Mouse (Mus musculus) testis, postnatal 14 days (tissue): ENCODE measurements around the gene D130043K22Rik.

Experiments used
- DNase-seq: peaks from one replicate; pipeline ENCODE4 v3.0.0; 2021; ENCODE audit warnings: low spot score

Gene D130043K22Rik

GRCm38 (mm10) chr13:24844983-24845955 lies at the start of gene D130043K22Rik:
TSS of gene D130043K22Rik (plus strand) at chr13:24845135.
- DNase-seq = peak; percentile 54

GRCm38 (mm10) chr13:24798686-24799085 lies 46.2 kb upstream of the D130043K22Rik start:
- no peak for DNase-seq

DNA sequence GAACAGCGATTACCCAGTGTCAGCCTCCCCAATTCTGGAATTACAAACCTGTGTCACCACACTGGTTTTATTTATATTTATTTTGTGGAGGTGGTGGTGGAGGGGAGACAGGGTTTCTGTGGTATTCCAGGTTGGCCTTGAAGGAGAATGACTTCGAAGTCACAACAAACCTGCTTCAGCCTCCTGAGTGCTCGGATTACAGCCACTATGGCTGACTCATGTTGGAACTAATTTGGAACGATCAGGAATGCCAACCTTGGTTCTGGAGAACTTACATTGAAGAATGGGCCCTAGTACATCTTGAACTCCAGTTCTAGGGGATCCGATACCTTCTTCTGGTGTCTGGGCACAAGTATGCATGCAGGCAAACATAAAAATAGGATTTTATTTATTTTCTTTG lies 45.6 kb upstream of the D130043K22Rik start:
- DNase-seq = no peak

- peak; percentile 56 for DNase-seq
Measured at GRCm38 (mm10) chr13:24799925-24800673, 44.8 kb upstream of the D130043K22Rik start.

DNA sequence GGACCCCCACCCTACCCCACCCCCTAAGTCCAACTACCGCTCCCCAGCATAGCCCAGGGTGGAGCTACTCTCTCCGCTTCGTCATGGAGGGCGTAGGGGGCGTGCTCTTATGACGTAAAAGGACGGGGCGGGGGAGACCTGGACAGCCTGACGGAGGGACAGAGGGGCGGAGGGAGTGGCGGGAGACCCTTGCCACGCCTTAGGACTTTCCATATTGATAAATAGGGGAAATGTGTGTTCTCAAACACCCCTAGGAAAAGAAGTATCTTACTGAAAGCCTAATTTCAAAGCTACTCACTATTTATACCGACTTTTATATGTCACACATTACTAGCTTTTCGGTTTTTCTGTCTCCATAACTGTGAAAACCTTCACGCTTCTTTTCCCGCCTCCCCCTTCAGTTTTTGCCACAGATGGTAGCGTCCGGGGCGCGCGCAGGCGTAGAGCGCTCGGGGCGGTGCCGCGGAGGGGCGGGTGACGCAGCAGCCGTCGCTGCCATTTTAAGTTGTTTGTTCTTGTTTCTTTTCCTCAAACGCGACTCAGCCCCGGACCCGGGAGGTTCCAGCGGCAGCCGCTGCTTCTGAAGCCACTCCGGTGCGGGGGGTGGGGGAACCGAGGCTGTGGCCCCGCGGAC lies 44.1 kb upstream of the D130043K22Rik start:
- DNase-seq = peak; percentile 97

DNA sequence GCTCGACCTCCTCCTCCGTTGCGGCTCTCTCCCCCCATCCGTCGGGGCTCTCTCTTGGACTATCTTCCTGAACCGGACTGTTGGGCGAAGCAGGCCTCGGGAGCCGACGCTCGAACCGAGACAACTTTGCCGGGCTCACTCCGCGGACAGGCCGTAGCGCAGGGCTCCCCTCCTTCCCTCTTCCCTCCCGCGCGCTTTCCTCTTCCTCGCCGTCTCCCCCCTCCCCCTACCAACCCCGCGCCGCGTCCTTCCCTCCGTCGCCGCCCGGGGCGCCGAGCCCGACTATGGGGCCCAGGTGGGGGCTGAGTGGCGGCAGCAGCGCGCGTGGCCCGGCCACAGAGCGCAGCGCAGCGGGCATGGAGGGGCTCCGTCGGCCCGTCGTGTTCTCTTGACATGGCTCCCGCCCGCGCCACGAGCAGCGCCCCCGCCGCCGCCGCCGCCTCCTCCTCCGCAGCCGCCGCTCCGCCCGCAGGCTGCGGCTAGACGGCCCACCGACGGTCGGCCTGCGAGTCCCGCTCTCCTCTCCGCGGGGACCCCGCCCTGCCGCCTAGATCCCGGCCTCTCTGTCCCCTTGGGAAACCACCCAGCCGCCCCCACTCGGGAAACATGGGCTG lies 43.5 kb upstream of the D130043K22Rik start, which contains the start of gene BC005537:
BC005537 (plus strand) TSS at position 350 of the 614 bp plus-strand sequence.
- no peak for DNase-seq

DNA sequence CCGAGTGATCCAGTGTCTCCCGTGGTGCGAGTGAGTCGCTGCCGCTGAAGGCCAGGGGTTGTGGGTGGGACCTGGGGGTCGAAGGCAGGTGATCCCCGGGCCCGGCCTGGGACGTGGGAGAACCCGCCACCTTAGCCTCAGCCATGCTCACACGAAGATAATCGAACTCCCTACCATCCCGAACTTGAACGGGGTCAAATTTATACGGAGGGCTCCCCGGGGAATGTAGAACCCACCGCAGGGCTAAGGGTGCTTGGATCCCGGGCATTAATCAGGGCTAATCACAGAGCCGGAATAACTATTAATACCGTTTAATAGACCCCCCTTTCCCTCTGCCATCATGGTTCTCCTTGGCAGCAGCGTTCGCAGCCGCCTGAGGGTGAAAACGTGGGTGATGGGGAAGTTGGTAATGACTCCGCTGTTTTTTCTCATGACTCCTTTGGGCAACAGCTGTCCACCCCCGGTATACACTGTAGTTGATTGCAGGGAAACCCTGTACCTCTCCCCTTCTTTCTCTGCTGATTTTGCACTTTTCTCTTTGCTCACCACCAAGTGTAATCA lies 42.7 kb upstream of the D130043K22Rik start:
- DNase-seq = peak; percentile 44

- DNase-seq = no peak
Measured at GRCm38 (mm10) chr13:24803196-24803595, 41.7 kb upstream of the D130043K22Rik start.

GRCm38 (mm10) chr13:24806079-24806478 lies 38.9 kb upstream of the D130043K22Rik start:
- no peak for DNase-seq

- no peak for DNase-seq
Measured at GRCm38 (mm10) chr13:24812521-24812920, 32.4 kb upstream of the D130043K22Rik start.

- DNase-seq = no peak
Measured at GRCm38 (mm10) chr13:24814616-24815015, 30.3 kb upstream of the D130043K22Rik start.

DNA sequence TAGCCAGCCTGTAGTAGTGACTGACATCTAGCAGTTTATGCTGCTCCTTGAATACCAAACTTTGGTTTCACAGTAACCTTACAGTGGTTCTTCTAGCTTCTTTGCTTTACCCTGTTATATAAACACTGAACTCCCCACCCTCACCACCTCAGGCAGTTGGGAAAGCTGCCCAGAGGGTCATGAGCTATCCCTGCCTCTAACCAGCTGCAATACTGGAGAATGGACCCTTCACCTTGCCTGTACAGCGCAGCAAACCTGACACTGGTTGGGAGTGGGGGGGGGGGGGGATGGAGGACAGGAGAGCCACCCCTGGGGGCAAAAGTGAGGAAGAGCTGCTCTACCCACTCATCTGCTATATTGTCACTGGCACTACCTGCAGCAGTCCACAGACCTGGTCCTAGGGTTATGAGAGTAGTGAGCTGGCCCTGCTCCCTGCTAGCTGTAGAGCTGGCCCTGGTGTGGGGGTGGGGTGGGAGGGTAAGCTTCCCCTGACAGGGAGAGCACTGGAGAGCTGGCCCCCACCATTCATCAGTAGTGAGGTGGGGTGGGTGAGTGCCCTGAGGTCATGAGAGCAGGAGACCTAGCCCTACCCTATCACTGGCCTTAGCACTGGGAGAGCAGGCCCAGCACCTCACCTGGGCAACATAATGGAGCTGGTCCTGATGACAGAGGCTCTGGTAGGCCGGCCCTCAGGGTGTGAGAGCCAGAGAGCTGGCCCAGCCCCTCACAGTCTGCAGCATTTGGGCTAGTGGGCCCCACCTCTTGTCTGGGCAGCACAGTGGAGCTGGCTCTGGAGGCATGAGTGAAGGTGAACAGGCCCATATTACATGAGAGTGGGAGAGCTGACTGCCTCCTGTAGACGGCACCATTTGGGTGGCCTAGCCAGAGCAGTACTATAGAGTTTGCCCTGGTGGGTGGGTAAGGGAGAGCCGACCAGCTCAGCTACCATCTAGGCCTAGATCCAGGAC lies 28.5 kb upstream of the D130043K22Rik start:
- no peak for DNase-seq

GRCm38 (mm10) chr13:24819931-24820330 lies 25.0 kb upstream of the D130043K22Rik start:
- no peak for DNase-seq

DNA sequence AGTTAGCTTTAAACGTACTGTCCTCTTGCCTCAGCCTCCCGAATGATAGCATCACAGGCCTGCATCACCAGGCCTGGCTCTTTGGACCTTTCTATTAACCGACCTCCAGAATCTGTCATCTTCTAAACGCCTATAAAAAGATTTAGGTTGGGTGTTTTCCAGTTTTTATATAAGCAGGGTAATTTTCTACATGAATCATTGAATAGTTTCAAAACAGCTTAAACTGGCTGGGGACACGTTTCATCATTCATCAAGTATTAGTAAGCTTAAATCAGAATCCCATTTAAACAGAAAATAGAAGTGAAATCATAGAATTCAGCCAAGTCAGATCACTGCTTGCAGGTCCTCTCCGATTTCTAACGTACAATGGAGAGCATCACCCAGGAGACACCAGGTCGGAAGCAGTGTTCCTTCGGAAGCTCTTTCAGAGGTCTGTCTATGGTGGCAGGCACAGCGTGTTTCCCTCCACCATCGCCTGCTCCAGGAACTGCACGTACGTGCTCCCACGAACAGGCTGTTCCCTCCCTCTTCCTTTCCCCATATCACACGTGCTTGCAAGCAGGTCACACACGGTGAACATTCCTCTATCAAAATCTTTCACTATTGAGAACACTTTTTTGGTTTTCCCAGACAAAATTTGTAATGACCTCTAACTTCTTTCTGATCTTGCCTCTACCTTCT lies 22.1 kb upstream of the D130043K22Rik start:
- no peak for DNase-seq

DNA sequence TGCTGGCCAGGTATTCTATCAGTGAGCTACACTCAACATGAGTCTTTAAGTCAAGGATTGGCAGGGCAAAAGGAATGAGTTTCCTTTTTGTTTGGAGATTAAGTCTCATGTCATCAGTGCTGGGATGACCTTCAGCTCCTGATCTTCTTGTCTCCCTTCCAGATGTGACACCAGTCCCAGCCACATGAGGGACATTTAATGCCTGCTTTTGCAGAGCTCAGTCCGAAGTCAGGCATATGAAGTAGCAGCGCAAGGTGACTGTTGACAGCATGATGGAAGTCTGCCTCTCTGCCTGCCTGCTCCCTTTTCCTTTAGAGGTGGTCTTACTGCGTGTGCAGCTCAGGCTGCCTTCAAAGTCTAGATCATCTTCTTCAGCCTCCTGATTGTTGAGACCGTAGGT lies 20.3 kb upstream of the D130043K22Rik start:
- DNase-seq = no peak

DNA sequence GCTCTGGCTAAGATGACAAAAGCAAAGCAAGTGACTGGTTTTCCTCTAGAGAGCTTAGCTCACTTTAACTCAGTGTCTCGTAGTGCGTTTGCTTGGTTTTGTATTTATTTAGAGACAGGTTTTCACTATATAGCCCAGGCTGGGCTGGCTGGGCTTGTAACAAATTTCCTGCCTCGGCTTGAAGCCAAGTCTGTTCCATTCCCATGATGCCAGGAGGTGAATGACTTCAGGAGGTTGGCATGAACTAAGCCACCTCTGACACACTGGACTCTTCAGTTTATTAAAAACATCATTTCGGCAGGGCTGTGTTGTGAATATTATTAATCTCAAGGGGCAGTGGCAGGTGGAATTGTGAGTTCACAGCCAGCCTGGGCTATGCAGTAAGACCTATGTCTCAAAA lies 19.3 kb upstream of the D130043K22Rik start:
- DNase-seq = no peak

- DNase-seq = no peak
Measured at GRCm38 (mm10) chr13:24826116-24826515, 18.8 kb upstream of the D130043K22Rik start.

- peak; percentile 58 for DNase-seq
Measured at GRCm38 (mm10) chr13:24830756-24831352, 14.1 kb upstream of the D130043K22Rik start.
